Mouse (Mus musculus) c-Kit-positive CD71-positive TER-119-negative erythroid progenitor cells, embryonic 14.5 days (primary cell): Measurements from ENCODE around the gene Fgf7.

Source experiments
- DNase-seq: peaks from one replicate; pipeline ENCODE4 v3.0.0-alpha.2; 2013; ENCODE audit warnings: low read depth

Fgf7 gene

GRCm38 (mm10) chr2:126034379-126035005 is at the start of gene Fgf7:
Gene Fgf7, plus strand, starts transcription at chr2:126034658.
- DNase-seq: no peak

DNA sequence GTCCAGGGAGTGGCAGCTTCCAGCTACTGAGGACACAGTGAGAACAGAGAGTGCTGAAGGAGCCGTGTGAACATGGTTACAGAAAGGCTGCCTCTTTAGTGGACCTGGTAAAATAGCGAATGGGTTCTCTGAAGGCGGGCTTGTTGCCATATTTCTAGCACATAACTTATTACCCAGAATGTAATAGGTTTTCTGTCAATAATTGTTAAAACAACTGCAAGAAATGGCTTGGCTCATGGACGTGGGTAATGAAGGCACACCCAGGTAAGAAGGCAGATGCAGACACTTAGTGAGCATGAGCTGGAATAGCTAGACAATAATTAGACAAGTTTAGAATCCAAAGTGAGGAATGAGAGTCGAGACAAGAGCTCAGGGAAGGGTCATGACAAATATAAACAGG is 32.2 kb upstream of the Fgf7 start:
- no peak for DNase-seq

GRCm38 (mm10) chr2:126006088-126006487 is 28.4 kb upstream of the Fgf7 start:
- DNase-seq: no peak

DNA sequence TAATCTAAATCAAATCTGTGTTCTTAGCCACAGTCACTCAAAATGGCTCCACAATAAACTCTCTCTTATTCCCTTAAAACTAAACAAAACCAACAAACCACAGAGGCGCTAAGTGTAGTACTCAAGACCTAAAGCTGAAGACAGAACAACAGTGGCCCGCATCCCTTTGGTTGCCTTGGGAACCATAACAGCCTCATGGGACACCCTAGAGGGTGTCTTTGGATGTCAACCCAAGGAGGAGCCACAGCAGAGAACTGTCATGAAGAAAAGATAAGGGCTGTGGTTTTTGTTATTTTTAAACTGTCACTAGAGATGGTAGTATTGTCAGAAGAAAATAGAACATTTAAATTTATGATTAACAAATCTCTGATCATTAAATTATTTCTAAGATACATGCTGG is 27.7 kb upstream of the Fgf7 start:
- DNase-seq: no peak

- DNase-seq: no peak
Measured at GRCm38 (mm10) chr2:126014989-126015710, 19.3 kb upstream of the Fgf7 start.

GRCm38 (mm10) chr2:126015763-126016473 is 18.5 kb upstream of the Fgf7 start:
- DNase-seq: no peak

DNA sequence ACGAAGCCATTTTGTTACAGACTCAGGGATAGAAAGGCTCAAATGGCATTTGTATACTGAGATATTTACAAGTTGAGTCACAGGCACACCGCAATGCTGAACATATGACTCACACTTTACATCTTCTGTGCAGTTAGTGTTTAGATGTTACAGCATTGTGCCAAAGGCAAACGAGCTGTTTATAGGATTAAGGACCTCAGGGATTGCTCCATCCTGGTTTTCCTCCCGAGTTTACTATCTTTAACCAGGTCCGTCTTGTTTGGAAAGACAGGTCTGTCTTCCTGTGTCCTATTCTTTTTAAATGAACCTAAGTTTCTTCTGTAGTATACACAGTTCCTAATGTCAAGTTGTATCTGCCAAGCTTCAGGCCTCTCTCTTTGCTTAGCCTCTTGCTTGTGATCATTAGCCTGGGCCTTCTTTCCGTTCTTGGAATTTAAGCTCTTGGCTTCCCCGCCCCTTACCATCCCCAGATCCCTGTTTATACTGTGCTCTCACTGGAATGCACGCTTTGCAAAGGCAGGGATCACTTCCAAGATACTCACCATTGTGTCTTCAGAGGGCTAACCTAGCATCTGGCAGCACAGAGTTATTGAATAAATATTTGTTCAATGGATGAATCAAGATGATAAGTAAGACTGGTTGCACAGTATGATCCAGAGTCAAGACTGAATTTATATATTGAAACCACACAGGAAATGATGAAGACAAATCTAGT is 3.1 kb upstream of the Fgf7 start:
- no peak for DNase-seq

GRCm38 (mm10) chr2:126033114-126033972 is 1.1 kb upstream of the Fgf7 start:
- DNase-seq: no peak

- DNase-seq: no peak
Measured at GRCm38 (mm10) chr2:126035013-126035770, 734 bp downstream of the Fgf7 start.

- DNase-seq: no peak
Measured at GRCm38 (mm10) chr2:126036121-126036520, 1.7 kb downstream of the Fgf7 start.

DNA sequence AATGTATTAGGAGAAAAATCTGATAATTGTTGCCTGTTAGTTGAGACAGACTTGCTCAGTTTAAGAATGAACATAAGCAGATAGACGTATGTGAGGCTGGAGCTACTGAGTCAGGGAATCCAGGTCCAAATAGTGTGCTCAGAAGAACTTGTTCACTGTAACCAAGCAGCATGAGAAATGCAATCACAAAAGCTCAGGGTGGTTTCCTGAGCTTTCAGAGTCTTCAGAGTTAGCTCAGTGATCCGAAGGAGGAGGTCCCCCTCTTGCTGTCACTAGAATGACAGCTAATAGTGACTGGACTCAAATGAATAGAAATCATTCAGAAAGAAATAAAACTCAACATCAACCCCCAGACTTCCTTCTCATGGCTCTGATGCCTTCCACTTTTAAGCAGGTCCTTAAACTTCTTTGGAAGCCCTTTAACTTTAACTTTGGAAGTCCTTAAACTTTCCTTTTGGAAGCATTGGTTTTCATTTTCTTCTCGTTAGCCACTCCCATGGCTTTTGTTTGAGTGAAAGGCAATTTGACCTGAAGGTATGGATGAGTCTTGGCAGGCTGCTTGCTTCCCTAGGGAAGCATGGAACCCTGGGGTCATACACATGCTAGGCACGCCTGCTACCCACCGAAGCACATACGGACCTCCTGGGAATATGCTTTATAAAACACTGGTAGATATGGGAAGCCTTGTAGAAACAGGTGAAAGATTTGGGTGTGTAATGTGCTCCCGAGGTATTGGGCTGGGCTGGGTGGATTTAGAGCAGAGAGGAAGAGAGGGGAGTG is 4.0 kb downstream of the Fgf7 start:
- no peak for DNase-seq

DNA sequence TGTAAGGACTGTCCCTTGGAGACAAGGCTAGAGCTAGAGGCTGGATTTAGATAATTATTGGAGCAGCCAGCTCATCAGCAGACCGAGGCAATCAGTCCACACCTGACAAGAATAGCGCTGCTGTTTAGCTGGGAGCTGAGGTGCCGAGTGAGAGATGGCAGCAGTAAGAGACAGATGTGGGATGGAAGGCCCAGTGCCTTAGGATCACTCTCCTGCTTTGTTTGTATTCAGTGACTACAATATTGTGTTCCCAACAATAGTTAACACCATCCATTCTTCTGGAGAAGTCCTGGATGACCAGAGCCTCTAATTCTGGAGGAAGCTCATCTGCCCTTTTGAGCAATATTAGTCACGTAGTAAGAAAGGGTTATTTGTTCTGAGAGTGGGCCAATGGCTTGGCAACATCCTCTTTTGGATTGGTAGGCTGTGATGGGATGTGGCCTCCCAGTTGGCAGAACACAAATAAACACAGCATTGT is 5.0 kb downstream of the Fgf7 start:
- DNase-seq: no peak

DNA sequence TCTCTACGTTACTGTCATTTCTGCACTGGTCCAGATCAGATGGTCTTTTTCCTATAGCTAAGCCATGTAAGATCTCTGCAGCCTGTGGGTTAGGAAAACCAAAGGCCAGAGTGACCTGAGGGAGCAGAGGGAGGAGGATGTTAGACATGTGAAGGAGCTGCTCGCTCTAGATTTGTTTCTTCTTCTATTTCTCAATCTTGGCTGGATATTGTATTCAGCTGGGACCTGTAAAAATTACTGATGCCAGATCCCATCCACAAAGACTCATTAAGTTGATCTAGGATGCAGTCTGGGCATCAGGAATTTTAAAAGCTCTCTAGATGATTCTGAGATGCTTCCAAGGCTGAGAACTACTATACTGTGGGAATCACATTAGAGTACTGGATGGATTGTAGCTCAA is 6.2 kb downstream of the Fgf7 start:
- no peak for DNase-seq

GRCm38 (mm10) chr2:126041237-126041636 is 6.8 kb downstream of the Fgf7 start:
- no peak for DNase-seq

DNA sequence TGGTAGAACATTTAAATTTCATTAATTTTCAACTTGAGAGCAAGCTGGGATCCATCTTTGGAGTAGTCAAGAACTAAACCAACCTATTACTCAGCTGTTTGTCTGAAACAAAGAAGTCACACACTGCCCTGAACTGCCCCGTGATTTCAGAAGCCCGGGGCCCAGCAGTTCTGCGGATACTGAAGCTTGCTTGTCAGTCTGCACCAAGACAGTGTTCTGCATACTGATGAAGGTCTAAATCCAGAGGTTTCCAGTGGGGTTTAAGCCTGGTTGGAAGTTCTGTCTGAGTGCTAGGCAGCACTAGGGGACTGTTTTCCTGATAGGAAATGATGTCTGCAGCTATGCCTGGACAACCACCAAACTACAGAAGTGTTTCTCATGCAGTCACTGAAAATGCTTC is 8.2 kb downstream of the Fgf7 start:
- no peak for DNase-seq

GRCm38 (mm10) chr2:126045621-126046020 is 11.2 kb downstream of the Fgf7 start:
- no peak for DNase-seq

DNA sequence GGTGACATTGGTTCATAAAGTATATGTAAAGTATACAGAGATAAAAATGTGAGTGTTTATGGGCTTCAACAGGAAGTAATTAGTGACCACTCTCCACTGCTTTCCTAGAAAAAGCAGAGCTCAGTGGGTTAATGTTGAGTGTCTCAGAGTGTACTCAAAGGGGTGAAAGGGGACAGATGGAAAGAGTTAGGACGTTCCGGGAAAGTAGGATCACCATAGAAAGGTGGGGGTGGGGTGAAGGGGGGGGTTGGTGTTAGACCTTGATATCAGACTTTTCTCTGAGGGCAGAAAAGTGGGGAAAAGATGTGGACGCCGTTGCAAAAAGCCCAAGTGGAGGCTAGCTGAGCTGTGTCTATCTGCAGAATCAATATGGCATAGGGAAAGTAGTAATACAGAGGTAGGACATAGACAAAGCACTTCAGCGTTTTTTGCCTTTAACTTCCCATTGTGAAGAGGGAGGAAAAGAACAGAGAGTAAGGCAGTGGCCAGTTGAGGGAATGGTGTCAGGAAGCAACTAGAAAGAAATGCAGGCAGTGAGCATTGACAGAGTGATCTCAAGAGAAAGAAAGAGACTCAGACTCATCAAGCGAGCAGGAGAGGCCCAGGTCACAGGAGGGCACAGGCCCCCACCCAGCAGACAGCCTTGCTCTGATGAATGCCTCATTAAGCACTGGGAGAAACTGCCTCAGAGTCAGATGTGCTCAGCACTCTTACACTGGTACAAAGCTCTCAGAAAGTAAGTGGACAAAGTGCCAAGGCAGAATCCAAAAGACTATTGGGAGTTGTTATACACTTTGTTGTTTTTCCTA is 18.5 kb downstream of the Fgf7 start:
- DNase-seq: no peak

GRCm38 (mm10) chr2:126053657-126054056 is 19.2 kb downstream of the Fgf7 start:
- DNase-seq: no peak

DNA sequence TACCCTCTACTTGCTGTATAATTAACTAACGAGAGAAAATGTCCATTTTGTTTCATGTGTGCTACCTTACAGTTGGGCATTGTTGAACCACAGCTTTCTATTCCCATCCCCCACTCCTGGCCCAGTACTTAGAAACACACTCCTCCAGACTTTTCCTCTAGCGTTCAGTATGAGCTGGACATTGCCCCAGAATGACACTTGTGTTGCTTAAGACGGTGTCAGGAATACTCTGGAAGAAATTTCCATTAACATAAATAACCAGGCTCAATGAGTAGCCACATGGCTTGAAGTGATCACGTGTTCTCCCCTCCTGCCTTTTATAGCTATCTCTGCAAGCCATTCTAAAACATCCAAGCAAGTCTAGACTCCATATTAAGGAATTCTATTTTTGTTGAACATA is 26.1 kb downstream of the Fgf7 start:
- no peak for DNase-seq
